Mouse (Mus musculus) hindbrain, embryonic 15.5 days (tissue): Measurements from ENCODE around the gene Plxnc1. TPM values are rescaled to one million over a fixed set of nuclear protein-coding genes. Genes with fewer than 3 reads are reported as not detected.

Experiments used
- ATAC-seq: fragments of 200-750 bp; cut with Nextera tagmentation; 2 replicates; pipeline ENCODE4 v1.8.0; 2017; ENCODE audit warnings: low read depth, moderate number of reproducible peaks, moderate TSS enrichment; ENCODE audit not compliant: low FRiP score
- H3K27ac ChIP-seq: fragments of 300-500 bp; sonication (generic); replicated peaks from 2 replicates; pipeline ENCODE4 v1.5.1; 2015; ENCODE audit warnings: mild to moderate bottlenecking, inconsistent platforms
- H3K27me3 ChIP-seq: fragments of 300-500 bp; sonication (generic); 2 replicates; pipeline ENCODE4 v1.6.1; 2015; ENCODE audit warnings: control low read depth, inconsistent platforms
- H3K36me3 ChIP-seq: fragments of 300-500 bp; sonication (generic); 2 replicates; pipeline ENCODE4 v1.6.1; 2015; ENCODE audit warnings: control low read depth, inconsistent platforms
- H3K4me1 ChIP-seq: fragments of 300-500 bp; sonication (generic); replicated peaks from 2 replicates; pipeline ENCODE4 v1.6.1; 2015; ENCODE audit warnings: control low read depth, inconsistent platforms
- H3K4me2 ChIP-seq: fragments of 300-500 bp; sonication (generic); 2 replicates; pipeline ENCODE4 v1.6.1; 2015; ENCODE audit warnings: moderate library complexity, mild to moderate bottlenecking, inconsistent platforms
- H3K4me3 ChIP-seq: fragments of 300-500 bp; sonication (generic); 2 replicates; pipeline ENCODE4 v1.5.1; 2015; ENCODE audit warnings: mild to moderate bottlenecking, inconsistent platforms
- H3K9ac ChIP-seq: fragments of 300-500 bp; sonication (generic); 2 replicates; pipeline ENCODE4 v1.6.1; 2015; ENCODE audit warnings: inconsistent platforms
- H3K9me3 ChIP-seq: fragments of 300-500 bp; sonication (generic); 2 replicates; pipeline ENCODE4 v1.6.1; 2016; ENCODE audit warnings: control low read depth, inconsistent platforms
- WGBS: fragments of 180-500 bp; shearing (Covaris S2); methylation state at CpG from one replicate; pipeline ENCODE4 v1.1.7; 2015; 5-methylcytosine and 5-hydroxymethylcytosine counted together
- polyA plus RNA-seq: library from polyadenylated mRNA; unstranded; fragments of >200 nt; fragmentation: Nextera tagmentation; extraction: Ambion mirVana; gene quantifications from 2 replicates; pipeline ENCODE4 v1.2.1, GENCODE M21; 2015

The Plxnc1 gene
- polyA plus RNA-seq: 12.5 and 13.1 TPM in 2 replicates

GRCm38 (mm10) chr10:94944691-94945205 is at the start of gene Plxnc1:
TSS of gene Plxnc1 (minus strand) at chr10:94944835.
- no peaks in the 10 kb centered on the region for H3K27me3 ChIP-seq
- peaks cover 42% of the 10 kb centered on the region for H3K4me1 ChIP-seq
- no peaks in the 10 kb centered on the region for H3K36me3 ChIP-seq
- H3K4me3 ChIP-seq: peak within 1 kb of the TSS; percentile 80
- H3K4me2 ChIP-seq: peak within 1 kb of the TSS; percentile 73
- peak; percentile 78 for ATAC-seq
- peak within 1 kb of the TSS; percentile 92 for H3K27ac ChIP-seq
- no peaks in the 10 kb centered on the region for H3K9me3 ChIP-seq
- peak within 1 kb of the TSS; percentile 90 for H3K9ac ChIP-seq
- WGBS: 0% methylated on average over 44 of the region's 57 CpGs

DNA sequence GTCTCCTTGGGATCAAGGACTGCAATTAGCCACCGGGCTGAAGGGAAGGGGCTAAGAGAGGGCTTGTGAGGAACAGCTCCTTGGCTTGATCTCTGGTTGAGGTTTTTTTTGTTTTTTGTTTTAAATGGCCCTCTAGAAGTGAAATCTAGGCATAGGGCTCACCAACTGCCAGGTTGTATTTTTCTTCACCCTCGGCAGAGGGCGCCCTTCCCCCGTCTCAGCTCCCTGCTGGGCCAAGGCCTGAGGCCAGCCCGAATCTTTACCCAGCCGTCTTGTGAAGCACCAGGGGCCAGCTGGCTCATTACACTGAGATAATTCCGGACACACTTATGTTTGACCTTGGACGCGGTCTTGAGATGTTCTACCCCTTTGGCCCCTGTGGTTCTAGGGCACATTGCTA is 47.5 kb upstream of the Plxnc1 start:
- 6% methylated on average over 9 of the region's 9 CpGs for WGBS
- ATAC-seq: no peak
- no peak overlapping the region for H3K4me3 ChIP-seq
- no peaks in the 10 kb centered on the region for H3K9me3 ChIP-seq
- no peaks in the 10 kb centered on the region for H3K36me3 ChIP-seq
- H3K4me1 ChIP-seq: peaks cover 18% of the 10 kb centered on the region
- no peaks in the 10 kb centered on the region for H3K27me3 ChIP-seq
- H3K27ac ChIP-seq: no peak overlapping the region
- H3K4me2 ChIP-seq: peak overlapping the region; percentile 48
- no peak overlapping the region for H3K9ac ChIP-seq

GRCm38 (mm10) chr10:94991564-94992097 is 47.0 kb upstream of the Plxnc1 start:
- Histone ChIP-seq H3K4me1 (peaks cover 18% of the 10 kb centered on the region), H3K27me3 (no peaks in the 10 kb centered on the region), H3K4me2 (peak overlapping the region; percentile 48), H3K36me3 (no peaks in the 10 kb centered on the region), H3K27ac (peak overlapping the region; percentile 73), H3K9me3 (no peaks in the 10 kb centered on the region), H3K4me3 (peak overlapping the region; percentile 19), H3K9ac (no peak overlapping the region)
- 17% methylated on average over 17 of the region's 17 CpGs for WGBS
- ATAC-seq: peak; percentile 59

- peaks cover 18% of the 10 kb centered on the region for H3K4me1 ChIP-seq
- H3K4me2 ChIP-seq: peak overlapping the region; percentile 48
- H3K9me3 ChIP-seq: no peaks in the 10 kb centered on the region
- no peaks in the 10 kb centered on the region for H3K27me3 ChIP-seq
- peak overlapping the region; percentile 19 for H3K4me3 ChIP-seq
- H3K27ac ChIP-seq: peak overlapping the region; percentile 73
- no peaks in the 10 kb centered on the region for H3K36me3 ChIP-seq
- WGBS: 24% methylated on average over 17 of the region's 17 CpGs
- H3K9ac ChIP-seq: no peak overlapping the region
- peak; percentile 71 for ATAC-seq
Observed at GRCm38 (mm10) chr10:94990768-94991563, 46.3 kb upstream of the Plxnc1 start.

GRCm38 (mm10) chr10:94989321-94989720 is 44.7 kb upstream of the Plxnc1 start:
- Histone ChIP-seq H3K4me3 (no peak overlapping the region), H3K36me3 (no peaks in the 10 kb centered on the region), H3K4me2 (no peak overlapping the region), H3K4me1 (peaks cover 18% of the 10 kb centered on the region), H3K9me3 (no peaks in the 10 kb centered on the region), H3K27me3 (no peaks in the 10 kb centered on the region), H3K27ac (no peak overlapping the region), H3K9ac (no peak overlapping the region)
- no peak for ATAC-seq
- WGBS: 90% methylated on average over 5 of the region's 5 CpGs

DNA sequence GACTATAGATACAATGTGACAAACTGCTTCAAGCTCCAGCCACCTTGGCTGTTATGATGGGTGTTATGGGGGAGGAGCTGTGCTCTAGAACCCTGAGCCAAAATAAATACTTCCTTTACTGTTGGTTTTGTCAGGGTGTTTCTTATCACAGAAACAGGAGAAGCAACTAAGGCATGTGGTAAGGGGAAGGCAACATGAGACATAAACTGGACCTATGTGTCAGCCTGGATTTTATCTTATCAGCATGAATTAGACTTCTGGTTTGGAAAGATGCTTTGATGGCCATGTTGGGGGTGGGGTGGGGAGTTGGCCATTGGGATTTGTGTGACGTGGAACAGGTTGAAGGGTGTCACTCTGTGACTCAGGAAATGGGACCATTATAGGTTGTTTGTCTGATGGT is 40.5 kb upstream of the Plxnc1 start:
- H3K4me3 ChIP-seq: no peak overlapping the region
- H3K27ac ChIP-seq: no peak overlapping the region
- 81% methylated on average over 1 of the region's 1 CpGs for WGBS
- no peak overlapping the region for H3K4me2 ChIP-seq
- H3K9me3 ChIP-seq: no peaks in the 10 kb centered on the region
- no peak overlapping the region for H3K9ac ChIP-seq
- H3K4me1 ChIP-seq: peaks cover 8% of the 10 kb centered on the region
- H3K27me3 ChIP-seq: no peaks in the 10 kb centered on the region
- no peak for ATAC-seq
- H3K36me3 ChIP-seq: no peaks in the 10 kb centered on the region

DNA sequence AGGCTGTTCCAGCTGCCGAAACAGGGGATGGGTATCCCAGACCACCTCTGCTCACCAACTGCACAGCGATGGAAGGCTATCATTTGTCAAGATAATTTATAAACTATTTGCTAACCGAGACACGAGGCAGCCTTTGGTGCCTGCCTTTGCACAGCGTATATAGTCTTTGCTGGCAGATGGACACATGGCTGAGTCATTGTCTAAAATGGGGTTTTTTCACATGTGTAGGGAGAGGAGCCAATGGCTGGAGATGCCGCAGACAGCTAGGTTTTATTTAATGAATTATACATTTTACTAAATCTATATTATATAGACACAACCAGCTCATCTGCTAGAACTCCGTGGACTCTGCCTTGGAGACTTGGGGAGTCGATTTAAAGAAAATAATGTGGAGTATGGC is 37.9 kb upstream of the Plxnc1 start:
- Histone ChIP-seq H3K4me3 (no peak overlapping the region), H3K9ac (no peak overlapping the region), H3K36me3 (no peaks in the 10 kb centered on the region), H3K9me3 (no peaks in the 10 kb centered on the region), H3K4me2 (no peak overlapping the region), H3K27me3 (no peaks in the 10 kb centered on the region), H3K27ac (no peak overlapping the region), H3K4me1 (peaks cover 20% of the 10 kb centered on the region)
- 78% methylated on average over 8 of the region's 8 CpGs for WGBS
- ATAC-seq: no peak

DNA sequence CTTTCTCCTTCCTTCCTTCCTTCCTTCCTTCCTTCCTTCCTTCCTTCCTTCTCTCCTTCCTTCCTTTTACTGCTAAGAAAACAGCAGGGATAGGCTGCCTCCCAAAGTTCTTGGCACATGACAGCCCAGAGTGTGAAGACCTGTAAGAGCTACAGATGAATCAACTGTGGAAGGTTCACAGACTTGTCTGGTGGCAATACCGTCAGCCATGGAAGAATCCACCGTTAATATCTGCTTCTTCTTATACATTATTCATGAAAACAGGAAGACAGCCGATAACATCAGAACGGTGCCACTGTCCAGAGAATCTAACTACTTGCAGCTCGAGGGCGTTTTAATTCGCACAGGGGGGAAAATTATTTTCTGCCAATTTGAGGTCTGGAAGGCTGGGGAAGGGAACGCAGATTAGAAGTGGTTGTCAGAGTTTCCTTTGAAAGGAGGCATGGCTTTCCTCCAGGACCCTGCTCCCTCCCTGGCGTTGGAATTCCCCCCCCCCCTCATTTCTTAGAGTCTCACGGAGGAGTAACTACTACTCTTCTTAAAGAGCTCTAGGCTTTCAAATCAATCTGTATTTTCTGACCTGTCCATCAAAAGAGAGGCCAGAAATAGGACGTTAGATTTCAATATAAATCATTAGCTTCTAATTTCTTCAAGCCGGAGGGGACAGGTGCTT is 37.0 kb upstream of the Plxnc1 start:
- WGBS: 10% methylated on average over 12 of the region's 12 CpGs
- Histone ChIP-seq H3K9ac (no peak overlapping the region), H3K27me3 (no peaks in the 10 kb centered on the region), H3K27ac (0 out of 2 replicates have a peak overlapping the region, but pooled peaks have one; percentile 35), H3K36me3 (no peaks in the 10 kb centered on the region), H3K4me1 (peaks cover 20% of the 10 kb centered on the region), H3K4me2 (peak overlapping the region; percentile 36), H3K4me3 (no peak overlapping the region), H3K9me3 (no peaks in the 10 kb centered on the region)
- ATAC-seq: 0 out of 2 replicates have a peak, but pooled peaks have one; percentile 24

DNA sequence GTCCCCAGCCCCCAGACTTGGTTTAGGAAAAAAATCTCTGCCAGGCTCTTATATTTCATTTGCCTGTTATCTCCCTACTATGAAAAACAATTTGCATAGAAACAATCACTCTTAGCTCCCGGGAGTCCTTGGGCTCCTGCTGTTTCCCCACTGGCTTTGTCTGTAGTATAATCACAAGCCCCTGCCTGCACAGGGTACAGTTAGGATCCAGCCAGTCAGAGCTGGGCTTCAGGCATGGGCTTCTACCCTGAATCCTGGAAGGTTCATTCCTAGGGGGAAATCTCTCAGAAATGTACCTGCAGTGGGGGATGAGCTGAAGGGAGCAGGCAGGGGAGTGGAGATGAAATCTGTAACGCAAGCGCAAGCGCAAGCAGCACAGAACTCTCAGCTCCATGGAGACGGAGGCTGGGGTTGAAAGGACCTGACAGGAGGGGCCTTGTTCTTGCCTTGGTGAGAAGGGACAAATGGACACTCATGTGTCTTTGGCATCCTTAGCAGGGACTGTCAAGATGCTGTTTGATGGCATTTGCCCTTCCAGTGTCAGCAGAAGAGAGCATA is 33.7 kb upstream of the Plxnc1 start:
- peak overlapping the region; percentile 64 for H3K27ac ChIP-seq
- ATAC-seq: peak; percentile 55; the same call in 1 of the 2 replicates
- no peaks in the 10 kb centered on the region for H3K27me3 ChIP-seq
- WGBS: 19% methylated on average over 5 of the region's 5 CpGs
- no peak overlapping the region for H3K4me3 ChIP-seq
- no peaks in the 10 kb centered on the region for H3K9me3 ChIP-seq
- peaks cover 20% of the 10 kb centered on the region for H3K4me1 ChIP-seq
- H3K36me3 ChIP-seq: no peaks in the 10 kb centered on the region
- H3K9ac ChIP-seq: no peak overlapping the region
- peak overlapping the region; percentile 6; the same call in 1 of the 2 replicates for H3K4me2 ChIP-seq

DNA sequence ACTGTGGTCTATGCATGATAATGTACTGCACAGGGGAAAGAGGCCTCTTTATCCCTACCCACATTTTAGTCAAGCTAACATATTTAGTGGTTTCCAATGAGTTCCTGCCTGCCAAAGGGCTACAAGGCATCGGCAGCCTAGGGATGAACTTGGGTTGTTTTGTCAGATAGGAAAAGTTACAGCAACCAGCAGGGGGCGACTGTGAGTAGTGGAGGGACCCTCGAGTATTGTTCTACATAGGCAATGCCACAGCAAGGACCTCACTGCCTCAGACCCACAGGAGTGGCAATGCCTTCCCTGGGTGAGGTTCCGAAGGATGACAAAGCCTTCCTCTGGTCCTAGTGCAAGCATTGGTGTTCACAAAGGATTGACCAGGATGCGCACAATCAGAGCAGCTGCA is 31.7 kb upstream of the Plxnc1 start:
- Histone ChIP-seq H3K9me3 (no peaks in the 10 kb centered on the region), H3K27ac (no peak overlapping the region), H3K4me2 (no peak overlapping the region), H3K9ac (no peak overlapping the region), H3K4me1 (peaks cover 12% of the 10 kb centered on the region), H3K27me3 (no peaks in the 10 kb centered on the region), H3K4me3 (no peak overlapping the region), H3K36me3 (no peaks in the 10 kb centered on the region)
- no peak for ATAC-seq
- 58% methylated on average over 5 of the region's 5 CpGs for WGBS

- H3K27me3 ChIP-seq: no peaks in the 10 kb centered on the region
- H3K9me3 ChIP-seq: no peaks in the 10 kb centered on the region
- no peak for ATAC-seq
- H3K4me2 ChIP-seq: no peak overlapping the region
- peaks cover 12% of the 10 kb centered on the region for H3K4me1 ChIP-seq
- 39% methylated on average over 4 of the region's 4 CpGs for WGBS
- H3K27ac ChIP-seq: no peak overlapping the region
- H3K9ac ChIP-seq: no peak overlapping the region
- no peak overlapping the region for H3K4me3 ChIP-seq
- H3K36me3 ChIP-seq: no peaks in the 10 kb centered on the region
Observed at GRCm38 (mm10) chr10:94975099-94975496, 30.5 kb upstream of the Plxnc1 start.
